Mouse (Mus musculus): ENCODE data around the gene Gsk3b.
"Not testable (repeated sequence)": the region's sequence is repeated elsewhere in the genome, so short reads cannot be mapped to it uniquely, and the experiment has no call there.

The Gsk3b gene

GRCm38 (mm10) chr16:38192640-38193039 lies 103.8 kb downstream of the Gsk3b start:
- DNase-seq, result no peak

- peak; percentile 42 for DNase-seq
Observed at GRCm38 (mm10) chr16:38197299-38197698, 108.5 kb downstream of the Gsk3b start.

GRCm38 (mm10) chr16:38205272-38205671 lies 116.5 kb downstream of the Gsk3b start:
- DNase-seq, result no peak

GRCm38 (mm10) chr16:38222491-38222890 lies 133.7 kb downstream of the Gsk3b start:
- not testable (repeated sequence) for DNase-seq

- DNase-seq, result no peak
Observed at GRCm38 (mm10) chr16:38236936-38237585, 148.3 kb downstream of the Gsk3b start.

- peak; percentile 28 for DNase-seq
Observed at GRCm38 (mm10) chr16:38239729-38240128, 150.9 kb downstream of the Gsk3b start.

- DNase-seq, result no peak
Observed at GRCm38 (mm10) chr16:38240167-38240566, 151.4 kb downstream of the Gsk3b start.

GRCm38 (mm10) chr16:38244111-38244510 lies 155.3 kb downstream of the Gsk3b start:
- no peak for DNase-seq

GRCm38 (mm10) chr16:38245379-38245778 lies 156.6 kb downstream of the Gsk3b start:
- no peak for DNase-seq

GRCm38 (mm10) chr16:38245849-38246585 lies 157.2 kb downstream of the Gsk3b start:
- DNase-seq, result no peak

- DNase-seq, result no peak
Observed at GRCm38 (mm10) chr16:38248331-38248961, 159.6 kb downstream of the Gsk3b start.

- no peak for DNase-seq
Observed at GRCm38 (mm10) chr16:38250467-38250866, 161.7 kb downstream of the Gsk3b start.

- no peak for DNase-seq
Observed at GRCm38 (mm10) chr16:38254001-38254400, 165.2 kb downstream of the Gsk3b start.

- no peak for DNase-seq
Observed at GRCm38 (mm10) chr16:38255107-38255506, 166.3 kb downstream of the Gsk3b start.

GRCm38 (mm10) chr16:38255927-38256326 lies 167.1 kb downstream of the Gsk3b start:
- no peak for DNase-seq

- DNase-seq, result no peak
Observed at GRCm38 (mm10) chr16:38271601-38272000, 182.8 kb downstream of the Gsk3b start.

GRCm38 (mm10) chr16:38272483-38272882 lies 183.7 kb downstream of the Gsk3b start:
- DNase-seq, result no peak

- no peak for DNase-seq
Observed at GRCm38 (mm10) chr16:38274737-38275136, 185.9 kb downstream of the Gsk3b start.

- DNase-seq, result no peak
Observed at GRCm38 (mm10) chr16:38279794-38280193, 191.0 kb downstream of the Gsk3b start.

- no peak for DNase-seq
Observed at GRCm38 (mm10) chr16:38280951-38281350, 192.2 kb downstream of the Gsk3b start.

- no peak for DNase-seq
Observed at GRCm38 (mm10) chr16:38282559-38283160, 193.9 kb downstream of the Gsk3b start.

GRCm38 (mm10) chr16:38283300-38283699 lies 194.5 kb downstream of the Gsk3b start:
- DNase-seq, result no peak

GRCm38 (mm10) chr16:38285801-38286200 lies 197.0 kb downstream of the Gsk3b start:
- no peak for DNase-seq

- peak; percentile 14 for DNase-seq
Observed at GRCm38 (mm10) chr16:38286541-38286940, 197.7 kb downstream of the Gsk3b start.

Measured in kidney, adult 18-20 months (tissue).